Comparison of ENCODE assay signal across 8 mouse cellular contexts in genomic region chr3:36690292-36690650, GRCm38 (mm10). TPM values are rescaled to one million over a fixed set of nuclear protein-coding genes. Genes with fewer than 3 reads are reported as not detected.
DNase-seq lines count a peak whose midpoint lies in the region; ATAC-seq lines count a peak whose summit lies in the region.

No protein-coding gene starts in this region.

- peak overlapping the region; percentile 53; the same call in 1 of the 2 replicates for H3K9ac ChIP-seq in kidney, embryonic 14.5 days (ENCODE audit: low read depth, low read length)
- H3K9ac ChIP-seq in embryonic facial prominence, embryonic 13.5 days, result peak overlapping the region; percentile 77
- H3K9ac ChIP-seq in midbrain, embryonic 16.5 days (ENCODE audit: low read depth, low read length), result no peak overlapping the region; the same call in 1 of the 2 replicates

- no peaks in the 10 kb centered on the region for H3K9me3 ChIP-seq in kidney, embryonic 14.5 days (ENCODE audit: control insufficient read depth, low read length)
- H3K9me3 ChIP-seq in embryonic facial prominence, embryonic 13.5 days, result no peaks in the 10 kb centered on the region
- no peaks in the 10 kb centered on the region for H3K9me3 ChIP-seq in midbrain, embryonic 16.5 days (replicated peaks; ENCODE audit: control insufficient read depth, low read length, poor library complexity, severe bottlenecking)

- no peaks in the 10 kb centered on the region for H3K36me3 ChIP-seq in kidney, embryonic 14.5 days (ENCODE audit: control insufficient read depth, insufficient read depth, low read length)
- H3K36me3 ChIP-seq in embryonic facial prominence, embryonic 13.5 days, result no peaks in the 10 kb centered on the region
- no peaks in the 10 kb centered on the region for H3K36me3 ChIP-seq in midbrain, embryonic 16.5 days (ENCODE audit: control insufficient read depth, insufficient read depth, low read length)

- H3K4me1 ChIP-seq in kidney, embryonic 14.5 days (ENCODE audit: control insufficient read depth, insufficient read depth, low read length), result no peaks in the 10 kb centered on the region
- H3K4me1 ChIP-seq in embryonic facial prominence, embryonic 13.5 days, result peaks cover 5% of the 10 kb centered on the region; the same call in 1 of the 2 replicates
- peaks cover 5% of the 10 kb centered on the region; the same call in 1 of the 2 replicates for H3K4me1 ChIP-seq in midbrain, embryonic 16.5 days (ENCODE audit: control insufficient read depth, insufficient read depth, low read length)

- peaks cover 5% of the 10 kb centered on the region for H3K27me3 ChIP-seq in kidney, embryonic 14.5 days (ENCODE audit: control insufficient read depth, insufficient read depth, low read length)
- H3K27me3 ChIP-seq in embryonic facial prominence, embryonic 13.5 days, result peaks cover 37% of the 10 kb centered on the region
- H3K27me3 ChIP-seq in midbrain, embryonic 16.5 days (ENCODE audit: control insufficient read depth, insufficient read depth, low read depth, low read length), result no peaks in the 10 kb centered on the region

- H3K4me3 ChIP-seq in kidney, embryonic 14.5 days (ENCODE audit: low read length), result peak overlapping the region; percentile 69
- peak overlapping the region; percentile 69 for H3K4me3 ChIP-seq in embryonic facial prominence, embryonic 13.5 days
- peak overlapping the region; percentile 81 for H3K4me3 ChIP-seq in midbrain, embryonic 16.5 days (ENCODE audit: low read depth, low read length)

- ATAC-seq in kidney, embryonic 14.5 days (ENCODE audit: low FRiP score, low TSS enrichment), result no peak
- no peak for ATAC-seq in embryonic facial prominence, embryonic 13.5 days (ENCODE audit: insufficient number of reproducible peaks, insufficient read depth, low FRiP score, low TSS enrichment, low read depth)
- peak; percentile 25 for ATAC-seq in midbrain, embryonic 16.5 days
- ATAC-seq in erythroid progenitor cell, adult 5-6 weeks (replicated peaks; ENCODE audit: low FRiP score, poor library complexity, severe bottlenecking), result no peak
- ATAC-seq in erythroblast, adult 5-6 weeks (replicated peaks; ENCODE audit: low FRiP score, poor library complexity, severe bottlenecking), result no peak

- peak overlapping the region; percentile 89 for H3K4me2 ChIP-seq in kidney, embryonic 14.5 days (replicated peaks; ENCODE audit: low read depth, low read length)
- peak overlapping the region; percentile 88 for H3K4me2 ChIP-seq in embryonic facial prominence, embryonic 13.5 days
- H3K4me2 ChIP-seq in midbrain, embryonic 16.5 days (ENCODE audit: low read length), result peak overlapping the region; percentile 70

- 11% methylated on average over 7 of the region's 7 CpGs for WGBS in kidney, embryonic 14.5 days
- WGBS in embryonic facial prominence, embryonic 13.5 days, result 11% methylated on average over 7 of the region's 7 CpGs
- 6% methylated on average over 7 of the region's 7 CpGs for WGBS in midbrain, embryonic 16.5 days

- no peak overlapping the region for H3K27ac ChIP-seq in kidney, embryonic 14.5 days (ENCODE audit: low read depth, low read length)
- H3K27ac ChIP-seq in embryonic facial prominence, embryonic 13.5 days, result no peak overlapping the region
- H3K27ac ChIP-seq in midbrain, embryonic 16.5 days (ENCODE audit: low read length), result no peak overlapping the region

- no peak for DNase-seq in kidney, adult 11 months
- DNase-seq in hindlimb bud, embryonic 11.5 days (ENCODE audit: extremely low spot score, low read depth, low spot score), result peak; percentile 1
- no peak for DNase-seq in layer of hippocampus, adult 11-12 months (ENCODE audit: low spot score)

RNA-seq across cellular contexts. Expression of gene Trpc3, which starts 0.3 kb away (rescaled TPM):
- 9.2 and 10.1 TPM in 2 replicates for polyA plus RNA-seq in kidney, embryonic 14.5 days (2014; fragmentation: Nextera tagmentation; extraction: Ambion mirVana)
- 3.6 and 6.5 TPM in 2 replicates for polyA plus RNA-seq in embryonic facial prominence, embryonic 13.5 days (2015; fragmentation: Nextera tagmentation; extraction: Ambion mirVana)
- 8.7 and 9.9 TPM in 2 replicates for polyA plus RNA-seq in midbrain, embryonic 16.5 days (2015; fragmentation: Nextera tagmentation; extraction: Ambion mirVana)
- total RNA-seq in erythroid progenitor cell, adult 5-6 weeks (2015; ENCODE audit: low replicate concordance), result not detected in 2 replicates
- total RNA-seq in erythroid progenitor cell, adult 5-6 weeks (2017; ENCODE audit: low replicate concordance), result not detected in 2 replicates
- not detected in 2 replicates for total RNA-seq in erythroblast, adult 5-6 weeks (2015; ENCODE audit: low replicate concordance)
- total RNA-seq in erythroblast, adult 5-6 weeks (2017; ENCODE audit: low replicate concordance), result not detected in 2 replicates
